Mouse (Mus musculus): ENCODE data around the gene Rad50. TPM values are rescaled to one million over a fixed set of nuclear protein-coding genes. Genes with fewer than 3 reads are reported as not detected.

The Rad50 gene
- total and polyA plus RNA-seq, 3 experiments: 39.6 to 53.6 (median 48.2) TPM

DNA sequence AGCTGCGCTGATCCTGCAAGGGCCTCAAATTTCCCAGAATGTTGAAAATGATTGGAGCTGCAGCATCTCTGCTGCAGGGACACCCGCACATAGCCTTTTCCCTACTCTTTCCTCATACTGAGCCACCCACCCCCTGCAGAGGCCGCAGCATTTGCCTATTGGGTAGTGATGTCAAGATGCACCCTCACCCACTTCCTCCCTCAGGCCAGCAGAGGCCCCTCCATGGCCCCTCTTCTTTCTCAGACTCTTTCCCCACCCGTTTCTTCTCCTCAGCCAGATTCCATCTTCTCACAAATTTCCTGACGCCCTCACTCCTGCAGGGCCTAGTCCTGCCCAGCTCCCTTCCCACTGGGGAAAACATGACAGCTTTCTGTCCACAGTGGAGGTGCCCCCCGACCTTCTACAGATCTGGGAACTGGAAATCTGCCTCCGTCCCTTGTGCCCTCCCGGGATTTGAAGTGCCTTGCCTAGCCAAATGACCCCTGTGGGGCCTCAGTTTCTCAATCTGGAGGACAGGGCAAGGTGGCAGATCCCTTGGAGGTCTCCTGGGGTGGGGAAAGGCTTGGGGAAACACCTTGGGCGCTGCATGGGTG is 71.4 kb downstream of the Rad50 start:
- Histone ChIP-seq H3K4me2 (ENCODE audit: insufficient read depth, low read depth, poor library complexity, severe bottlenecking) (peak overlapping the region; percentile 93), H3K36me3 (replicated peaks in 1 of 2; ENCODE audit: control insufficient read depth in 1 of 2, insufficient read depth in 1 of 2, low read length in 1 of 2) (peaks cover 0 to 16% of the 10 kb centered on the region in 2 experiments), H3K4me3 (replicated peaks in 1 of 3; ENCODE audit: low read depth in 2 of 3, low read length in 2 of 3, poor library complexity in 1 of 3) (peak overlapping the region; percentile 0 to 42 (median 28)), H3K4me1 (ENCODE audit: control insufficient read depth in 1 of 2, insufficient read depth in 2 of 2) (peaks cover 44 to 86% of the 10 kb centered on the region in 2 experiments), H3K9ac (ENCODE audit: insufficient read depth, low read depth) (peak overlapping the region; percentile 68), H3K27ac (ENCODE audit: insufficient read depth, low read depth) (peak overlapping the region; percentile 92), H3K79me2 (replicated peaks; ENCODE audit: control insufficient read depth, extremely low read depth, insufficient read depth, poor library complexity, severe bottlenecking) (no peaks in the 10 kb centered on the region), H3K27me3 (replicated peaks) (no peaks in the 10 kb centered on the region), H3K9me3 (replicated peaks; ENCODE audit: low read length) (no peaks in the 10 kb centered on the region)
- dilution Hi-C loops (cut with MboI; ENCODE audit: extremely low pct_ligation_motif_present, extremely low pct_unique_long_range_greater_than_20kb, low sequenced_read_pairs): no loop called here
- DNase-seq (ENCODE audit: extremely low read depth): peak; percentile 94
- TF ChIP-seq CHD2 (IDR thresholded peaks at IDR 0.05; ENCODE audit: low read length): peak; percentile 79
- no peak for TF ChIP-seq PAX5 (IDR thresholded peaks at IDR 0.05; ENCODE audit: low read length)
- no peak for TF ChIP-seq MXI1 (IDR thresholded peaks at IDR 0.05; ENCODE audit: low read depth, low read length)
- TF ChIP-seq TCF12 (IDR thresholded peaks at IDR 0.05; ENCODE audit: low read depth, low read length): peak; percentile 85
- peak; percentile 39 for TF ChIP-seq POLR2A (IDR thresholded peaks at IDR 0.05; ENCODE audit: low read depth, low read length)
- no peak; the same call in 1 of the 2 replicates for TF ChIP-seq TBP (conservative IDR thresholded peaks at IDR 0.05; ENCODE audit: low read depth, low read length)
- no peak for TF ChIP-seq USF1 (IDR thresholded peaks at IDR 0.05; ENCODE audit: low read depth, low read length)
- peak; percentile 74 for TF ChIP-seq ELF1 (IDR thresholded peaks at IDR 0.05; ENCODE audit: low read depth, low read length)
- no peak for TF ChIP-seq ZKSCAN1 (IDR thresholded peaks at IDR 0.05; ENCODE audit: borderline replicate concordance, low read depth, low read length)
- 0 out of 2 replicates have a peak, but pooled peaks have one; percentile 1 for TF ChIP-seq MAFK (IDR thresholded peaks at IDR 0.05; ENCODE audit: insufficient replicate concordance, low read length)
- no peak for TF ChIP-seq JUND (conservative IDR thresholded peaks at IDR 0.05; ENCODE audit: low read depth, low read length)
- no peak for TF ChIP-seq MYC (IDR thresholded peaks at IDR 0.05; ENCODE audit: low read depth, low read length)
- peak; percentile 82 for TF ChIP-seq EP300 (IDR thresholded peaks at IDR 0.05; ENCODE audit: low read length)
- no peak; the same call in 1 of the 2 replicates for TF ChIP-seq JUN (IDR thresholded peaks at IDR 0.05; ENCODE audit: insufficient read depth, low read depth, low read length)
- peak; percentile 26; the same call in 1 of the 2 replicates for TF ChIP-seq ZMIZ1 (IDR thresholded peaks at IDR 0.05; ENCODE audit: low read depth, low read length)
- peak; percentile 5; the same call in 1 of the 2 replicates for TF ChIP-seq RCOR1 (conservative IDR thresholded peaks at IDR 0.05; ENCODE audit: low read depth, low read length)
- no peak for TF ChIP-seq USF2 (conservative IDR thresholded peaks at IDR 0.05; ENCODE audit: low read depth, low read length)
- peak; percentile 68; the same call in 1 of the 2 replicates for TF ChIP-seq SIN3A (IDR thresholded peaks at IDR 0.05; ENCODE audit: low read length)
- peak; percentile 99 for TF ChIP-seq MAZ (IDR thresholded peaks at IDR 0.05; ENCODE audit: low read depth, low read length)
- TF ChIP-seq HCFC1 (IDR thresholded peaks at IDR 0.05; ENCODE audit: low read depth, low read length): peak; percentile 47
- no peak for TF ChIP-seq E2F4 (IDR thresholded peaks at IDR 0.05; ENCODE audit: insufficient replicate concordance, low read depth, low read length)
- peak; percentile 83 for TF ChIP-seq ETS1 (conservative IDR thresholded peaks at IDR 0.05; ENCODE audit: low read depth, low read length)
- TF ChIP-seq BHLHE40 (IDR thresholded peaks at IDR 0.05; ENCODE audit: low read depth, low read length): peak; percentile 78
- TF ChIP-seq CHD1 (IDR thresholded peaks at IDR 0.05; ENCODE audit: low read depth, low read length): 0 out of 2 replicates have a peak, but pooled peaks have one; percentile 49
- peak; percentile 39 for TF ChIP-seq RAD21 (IDR thresholded peaks at IDR 0.05; ENCODE audit: low read depth, low read length)
- TF ChIP-seq IRF4 (IDR thresholded peaks at IDR 0.05; ENCODE audit: low read depth, low read length): peak; percentile 87
- peak; percentile 1; the same call in 1 of the 2 replicates for TF ChIP-seq NELFE (IDR thresholded peaks at IDR 0.05; ENCODE audit: low read depth, low read length)
- TF ChIP-seq SMC3 (IDR thresholded peaks at IDR 0.05; ENCODE audit: low read depth, low read length): peak; percentile 49
- TF ChIP-seq MEF2A (IDR thresholded peaks at IDR 0.05; ENCODE audit: borderline replicate concordance, low read depth, low read length): peak; percentile 79; the same call in 1 of the 2 replicates
- TF ChIP-seq ZNF384 (IDR thresholded peaks at IDR 0.05; ENCODE audit: low read depth, low read length): 0 out of 2 replicates have a peak, but pooled peaks have one; percentile 38
- no peak for TF ChIP-seq GABPA (IDR thresholded peaks at IDR 0.05; ENCODE audit: insufficient replicate concordance, low read depth, low read length)
- peak; percentile 38; the same call in 1 of the 2 replicates for TF ChIP-seq MAX (IDR thresholded peaks at IDR 0.05; ENCODE audit: low read length)
- peak in 1 of 2 experiments; percentile 49; a peak in 2 of 4 replicates for TF ChIP-seq CTCF (conservative IDR thresholded peaks at IDR 0.05 in 1 of 2, IDR thresholded peaks at IDR 0.05 in 1 of 2; ENCODE audit: low read depth in 2 of 2, low read length in 2 of 2)
- in situ Hi-C loops (cut with MboI; ENCODE audit: low pct_ligation_motif_present, low pct_unique_long_range_greater_than_20kb, low sequenced_read_pairs): no loop called here

Measured in CH12.LX (cell line).